In the genomic region with DNA sequence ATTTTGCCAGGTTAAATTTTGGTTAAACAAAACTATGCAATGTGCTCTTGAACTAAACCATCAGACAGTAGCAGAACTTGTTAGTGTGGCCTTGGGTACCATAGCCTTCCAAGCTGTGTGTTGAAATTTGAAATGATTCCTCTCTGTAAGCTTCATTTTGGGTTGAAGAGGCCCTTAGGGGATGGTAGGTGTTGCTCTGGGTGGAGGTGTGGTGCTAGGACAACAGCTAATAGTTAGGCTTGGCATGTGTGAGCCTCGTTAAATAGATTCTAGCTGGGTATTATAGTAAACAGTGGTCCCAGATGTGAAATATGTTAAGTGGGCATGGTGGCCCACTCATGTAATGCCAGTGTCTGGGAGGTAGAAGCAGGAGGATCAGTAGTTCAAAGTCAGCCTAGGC, we compare ENCODE assay signal across 9 mouse cellular contexts. TPM values are rescaled to one million over a fixed set of nuclear protein-coding genes. Genes with fewer than 3 reads are reported as not detected.
DNase-seq lines count a peak whose midpoint lies in the region; ATAC-seq lines count a peak whose summit lies in the region.
"Had no signal": no experiment of that assay in that cellular context is flagged by ENCODE, and none has a peak within 500 bp of the region (broad histone marks: within the 10 kb centered on the region; RNA-seq: fewer than 3 reads in every experiment).

No protein-coding gene starts in this region.

- peaks cover 38% of the 10 kb centered on the region for H3K4me1 ChIP-seq in kidney, embryonic 15.5 days
- H3K4me1 ChIP-seq in brown adipose tissue, adult 24 weeks (ENCODE audit: control insufficient read depth, insufficient read depth, insufficient read length, low read length): no peaks in the 10 kb centered on the region
- H3K4me1 ChIP-seq in hindbrain, embryonic 15.5 days (replicated peaks): peaks cover 27% of the 10 kb centered on the region
- H3K4me1 ChIP-seq in midbrain, embryonic 15.5 days: peaks cover 26% of the 10 kb centered on the region

- ATAC-seq in kidney, embryonic 15.5 days (replicated peaks; ENCODE audit: low FRiP score): no peak
- ATAC-seq in hindbrain, embryonic 15.5 days (ENCODE audit: low FRiP score, low read depth): no peak
- no peak for ATAC-seq in midbrain, embryonic 15.5 days (replicated peaks)

- WGBS in kidney, embryonic 15.5 days: 25% methylated on average over 1 of the region's 1 CpGs
- 47% methylated on average over 1 of the region's 1 CpGs for WGBS in hindbrain, embryonic 15.5 days
- WGBS in midbrain, embryonic 15.5 days: 33% methylated on average over 1 of the region's 1 CpGs

- H3K27ac ChIP-seq in kidney, embryonic 15.5 days: peak overlapping the region; percentile 89; the same call in 1 of the 2 replicates
- no peak overlapping the region for H3K27ac ChIP-seq in brown adipose tissue, adult 24 weeks (replicated peaks; ENCODE audit: low read depth, low read length)
- H3K27ac ChIP-seq in hindbrain, embryonic 15.5 days (replicated peaks): no peak overlapping the region
- no peak overlapping the region for H3K27ac ChIP-seq in midbrain, embryonic 15.5 days

- no peak for DNase-seq in kidney, postnatal 10 days
- no peak for DNase-seq in thymus, adult 18-20 months
- no peak for DNase-seq in layer of hippocampus, postnatal 14 days (ENCODE audit: low spot score in 2 of 2)
- no peak for DNase-seq in thymus, postnatal 0 days (ENCODE audit: low spot score)
- DNase-seq: kidney, postnatal 25 days had no signal

- H3K36me3 ChIP-seq in kidney, embryonic 15.5 days: peaks cover 44% of the 10 kb centered on the region
- peaks cover 37% of the 10 kb centered on the region for H3K36me3 ChIP-seq in hindbrain, embryonic 15.5 days
- peaks cover 26% of the 10 kb centered on the region for H3K36me3 ChIP-seq in midbrain, embryonic 15.5 days (replicated peaks)

- H3K4me2 ChIP-seq in kidney, embryonic 15.5 days: peak overlapping the region; percentile 83
- peak overlapping the region; percentile 87 for H3K4me2 ChIP-seq in hindbrain, embryonic 15.5 days
- H3K4me2 ChIP-seq in midbrain, embryonic 15.5 days: peak overlapping the region; percentile 84

- H3K4me3 ChIP-seq in kidney, embryonic 15.5 days (replicated peaks): peak overlapping the region; percentile 78
- peak overlapping the region; percentile 99 for H3K4me3 ChIP-seq in brown adipose tissue, adult 24 weeks (ENCODE audit: insufficient read depth, low read depth, low read length)
- H3K4me3 ChIP-seq in hindbrain, embryonic 15.5 days: peak overlapping the region; percentile 71
- H3K4me3 ChIP-seq in midbrain, embryonic 15.5 days: peak overlapping the region; percentile 86

- H3K9me3 ChIP-seq in kidney, embryonic 15.5 days (replicated peaks): no peaks in the 10 kb centered on the region
- no peaks in the 10 kb centered on the region for H3K9me3 ChIP-seq in hindbrain, embryonic 15.5 days
- H3K9me3 ChIP-seq in midbrain, embryonic 15.5 days: no peaks in the 10 kb centered on the region

- H3K27me3 ChIP-seq in kidney, embryonic 15.5 days: no peaks in the 10 kb centered on the region
- no peaks in the 10 kb centered on the region for H3K27me3 ChIP-seq in hindbrain, embryonic 15.5 days
- H3K27me3 ChIP-seq in midbrain, embryonic 15.5 days (replicated peaks): no peaks in the 10 kb centered on the region

- H3K9ac ChIP-seq in kidney, embryonic 15.5 days: peak overlapping the region; percentile 78
- peak overlapping the region; percentile 77 for H3K9ac ChIP-seq in hindbrain, embryonic 15.5 days
- peak overlapping the region; percentile 92 for H3K9ac ChIP-seq in midbrain, embryonic 15.5 days

RNA-seq across cellular contexts. Expression of gene Rpl24, which starts 1.1 kb away (rescaled TPM):
- 771 and 828 TPM in 2 replicates for polyA plus RNA-seq in kidney, embryonic 15.5 days (2015; fragmentation: Nextera tagmentation; extraction: Ambion mirVana)
- polyA plus RNA-seq in brown adipose tissue, adult 24 weeks (2012; ENCODE audit: insufficient read depth, insufficient read length, missing spikeins): 743 and 883 TPM in 2 replicates
- polyA plus RNA-seq in hindbrain, embryonic 15.5 days (2015; fragmentation: Nextera tagmentation; extraction: Ambion mirVana): 454 and 488 TPM in 2 replicates
- 415 and 447 TPM in 2 replicates for polyA plus RNA-seq in midbrain, embryonic 15.5 days (2015; fragmentation: Nextera tagmentation; extraction: Ambion mirVana)
- total RNA-seq in layer of hippocampus, postnatal 14 days (2021): 100 to 1,000 TPM; 389 to 404 TPM
- 1,051 and 1,112 TPM in 2 replicates for polyA plus RNA-seq in thymus, postnatal 0 days (2015; fragmentation: Nextera tagmentation; extraction: Ambion mirVana)

RNA-seq across cellular contexts. Expression of gene Zbtb11, which starts 6.5 kb away (rescaled TPM):
- polyA plus RNA-seq in kidney, embryonic 15.5 days (2015; fragmentation: Nextera tagmentation; extraction: Ambion mirVana): 19.5 and 19.9 TPM in 2 replicates
- 6.5 and 7.2 TPM in 2 replicates for polyA plus RNA-seq in brown adipose tissue, adult 24 weeks (2012; ENCODE audit: insufficient read depth, insufficient read length, missing spikeins)
- 22.1 and 23.3 TPM in 2 replicates for polyA plus RNA-seq in hindbrain, embryonic 15.5 days (2015; fragmentation: Nextera tagmentation; extraction: Ambion mirVana)
- 22.8 and 24.8 TPM in 2 replicates for polyA plus RNA-seq in midbrain, embryonic 15.5 days (2015; fragmentation: Nextera tagmentation; extraction: Ambion mirVana)
- 10 to 100 TPM; 37.4 to 37.9 TPM for total RNA-seq in layer of hippocampus, postnatal 14 days (2021)
- polyA plus RNA-seq in thymus, postnatal 0 days (2015; fragmentation: Nextera tagmentation; extraction: Ambion mirVana): 15.6 and 20.2 TPM in 2 replicates

RNA-seq across cellular contexts. Expression of gene Cep97, which starts 32.6 kb away (rescaled TPM):
- polyA plus RNA-seq in kidney, embryonic 15.5 days (2015; fragmentation: Nextera tagmentation; extraction: Ambion mirVana): 13.0 and 13.7 TPM in 2 replicates
- polyA plus RNA-seq in brown adipose tissue, adult 24 weeks (2012; ENCODE audit: insufficient read depth, insufficient read length, missing spikeins): 1.4 and 2.0 TPM in 2 replicates
- polyA plus RNA-seq in hindbrain, embryonic 15.5 days (2015; fragmentation: Nextera tagmentation; extraction: Ambion mirVana): 11.7 and 12.2 TPM in 2 replicates
- polyA plus RNA-seq in midbrain, embryonic 15.5 days (2015; fragmentation: Nextera tagmentation; extraction: Ambion mirVana): 14.3 and 14.5 TPM in 2 replicates
- 10 to 100 TPM; 11.5 to 14.1 TPM for total RNA-seq in layer of hippocampus, postnatal 14 days (2021)
- polyA plus RNA-seq in thymus, postnatal 0 days (2015; fragmentation: Nextera tagmentation; extraction: Ambion mirVana): 46.4 and 52.7 TPM in 2 replicates
